Mouse (Mus musculus) forebrain, postnatal 0 days (tissue): ENCODE results near the gene Snip1. TPM values are rescaled to one million over a fixed set of nuclear protein-coding genes. Genes with fewer than 3 reads are reported as not detected.
A peak's percentile ranks its signal among the peaks of the same experiment; 100 is the strongest.

Experiments used
- ATAC-seq: fragments of 200-750 bp; cut with Nextera tagmentation; 2 replicates; pipeline ENCODE4 v1.8.0; 2017; ENCODE audit warnings: mild to moderate bottlenecking, moderate library complexity
- DNase-seq: peaks from one replicate; pipeline ENCODE4 v3.0.0-alpha.2; 2015
- H3K27ac ChIP-seq: fragments of 300-500 bp; sonication (generic); 2 replicates; pipeline ENCODE4 v1.5.1; 2014; ENCODE audit warnings: low read depth, mild to moderate bottlenecking, antibody characterized with exemption, low read length, moderate library complexity, mixed read lengths
- H3K27me3 ChIP-seq: fragments of 300-500 bp; sonication (generic); 2 replicates; pipeline ENCODE4 v1.6.1; 2014; ENCODE audit warnings: mild to moderate bottlenecking, low read length, mixed read lengths; ENCODE audit not compliant: insufficient read depth
- H3K36me3 ChIP-seq: fragments of 300-500 bp; sonication (generic); 2 replicates; pipeline ENCODE4 v1.6.1; 2014; ENCODE audit warnings: mild to moderate bottlenecking, moderate library complexity; ENCODE audit not compliant: insufficient read depth
- H3K4me1 ChIP-seq: fragments of 300-500 bp; sonication (generic); 2 replicates; pipeline ENCODE4 v1.6.1; 2014; ENCODE audit warnings: antibody characterized with exemption; ENCODE audit not compliant: insufficient read depth
- H3K4me2 ChIP-seq: fragments of 300-500 bp; sonication (generic); 2 replicates; pipeline ENCODE4 v1.6.1; 2014; ENCODE audit warnings: low read depth, mild to moderate bottlenecking, moderate library complexity
- H3K4me3 ChIP-seq: fragments of 300-500 bp; sonication (generic); 2 replicates; pipeline ENCODE4 v1.5.1; 2014; ENCODE audit warnings: low read depth, low read length, mixed read lengths
- H3K9ac ChIP-seq: fragments of 300-500 bp; sonication (generic); 2 replicates; pipeline ENCODE4 v1.6.1; 2014; ENCODE audit warnings: mild to moderate bottlenecking
- H3K9me3 ChIP-seq: fragments of 300-500 bp; sonication (generic); 2 replicates; pipeline ENCODE4 v1.6.1; 2016; ENCODE audit warnings: low read length
- CTCF ChIP-seq: sonication (generic); IDR thresholded peaks from 2 replicates; pipeline ENCODE4 v1.5.1; 2016; ENCODE audit warnings: antibody characterized with exemption, control low read depth, low read depth
- WGBS: fragments of 180-500 bp; shearing (Covaris S2); extraction: QIAGEN DNeasy Blood & Tissue Kit; methylation state at CpG from one replicate; pipeline ENCODE4 v1.1.7; 2014; 5-methylcytosine and 5-hydroxymethylcytosine counted together
- polyA plus RNA-seq: library from polyadenylated mRNA; unstranded; fragments of >200 nt; fragmentation: Nextera tagmentation; extraction: Ambion mirVana; gene quantifications from 2 replicates; pipeline ENCODE4 v1.2.1, GENCODE M21; 2015
- total RNA-seq: library from RNA; depleted of rRNA; stranded (reverse); fragments of >200 nt; gene quantifications from 2 replicates; pipeline ENCODE4 v1.2.3, GENCODE M21; 2014

Snip1 gene
- total and polyA plus RNA-seq, 2 experiments from 2014 or later, result 18.8 to 46.6 TPM

GRCm38 (mm10) chr4:125077700-125078099, 11.2 kb downstream of the Snip1 start:
- no peak for ATAC-seq
- H3K9me3 ChIP-seq, result no peaks in the 10 kb centered on the region

DNA sequence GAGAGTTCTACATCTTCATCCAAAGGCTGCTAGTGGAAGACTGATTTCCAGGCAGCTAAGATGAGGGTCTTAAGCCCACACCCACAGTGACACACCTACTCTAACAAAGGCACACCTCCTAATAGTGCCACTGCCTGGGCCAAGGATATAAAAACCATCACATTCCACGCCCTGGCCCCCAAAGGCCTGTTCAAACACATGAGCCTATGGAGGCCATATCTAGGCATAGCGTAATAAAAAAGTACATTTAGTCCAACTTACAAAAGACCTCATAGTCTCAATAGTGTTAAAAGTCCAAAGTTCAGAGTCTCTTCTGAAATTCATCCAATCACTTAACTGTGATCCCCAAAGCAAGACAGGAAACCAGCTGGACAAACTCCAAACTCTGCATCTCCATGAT, 12.2 kb downstream of the Snip1 start:
- Histone ChIP-seq H3K9me3 (no peaks in the 10 kb centered on the region), H3K4me2 (no peak overlapping the region), H3K4me1 (no peaks in the 10 kb centered on the region), H3K27ac (no peak overlapping the region), H3K4me3 (no peak overlapping the region), H3K36me3 (peaks cover 24% of the 10 kb centered on the region), H3K9ac (no peak overlapping the region), H3K27me3 (no peaks in the 10 kb centered on the region)
- WGBS, result 99% methylated on average over 2 of the region's 2 CpGs
- TF ChIP-seq CTCF, result no peak
- ATAC-seq (no peak), DNase-seq (no peak)

More at GRCm38 (mm10) chr4:125077700-125078099, 11.2 kb downstream of the Snip1 start:
- H3K4me1 ChIP-seq, result no peaks in the 10 kb centered on the region
- no peak overlapping the region for H3K27ac ChIP-seq
- DNase-seq, result no peak
- TF ChIP-seq CTCF, result no peak
- H3K4me2 ChIP-seq, result no peak overlapping the region
- no peaks in the 10 kb centered on the region for H3K27me3 ChIP-seq
- WGBS, result 88% methylated on average over 2 of the region's 2 CpGs
- H3K4me3 ChIP-seq, result no peak overlapping the region
- no peak overlapping the region for H3K9ac ChIP-seq
- H3K36me3 ChIP-seq, result peaks cover 34% of the 10 kb centered on the region

DNA sequence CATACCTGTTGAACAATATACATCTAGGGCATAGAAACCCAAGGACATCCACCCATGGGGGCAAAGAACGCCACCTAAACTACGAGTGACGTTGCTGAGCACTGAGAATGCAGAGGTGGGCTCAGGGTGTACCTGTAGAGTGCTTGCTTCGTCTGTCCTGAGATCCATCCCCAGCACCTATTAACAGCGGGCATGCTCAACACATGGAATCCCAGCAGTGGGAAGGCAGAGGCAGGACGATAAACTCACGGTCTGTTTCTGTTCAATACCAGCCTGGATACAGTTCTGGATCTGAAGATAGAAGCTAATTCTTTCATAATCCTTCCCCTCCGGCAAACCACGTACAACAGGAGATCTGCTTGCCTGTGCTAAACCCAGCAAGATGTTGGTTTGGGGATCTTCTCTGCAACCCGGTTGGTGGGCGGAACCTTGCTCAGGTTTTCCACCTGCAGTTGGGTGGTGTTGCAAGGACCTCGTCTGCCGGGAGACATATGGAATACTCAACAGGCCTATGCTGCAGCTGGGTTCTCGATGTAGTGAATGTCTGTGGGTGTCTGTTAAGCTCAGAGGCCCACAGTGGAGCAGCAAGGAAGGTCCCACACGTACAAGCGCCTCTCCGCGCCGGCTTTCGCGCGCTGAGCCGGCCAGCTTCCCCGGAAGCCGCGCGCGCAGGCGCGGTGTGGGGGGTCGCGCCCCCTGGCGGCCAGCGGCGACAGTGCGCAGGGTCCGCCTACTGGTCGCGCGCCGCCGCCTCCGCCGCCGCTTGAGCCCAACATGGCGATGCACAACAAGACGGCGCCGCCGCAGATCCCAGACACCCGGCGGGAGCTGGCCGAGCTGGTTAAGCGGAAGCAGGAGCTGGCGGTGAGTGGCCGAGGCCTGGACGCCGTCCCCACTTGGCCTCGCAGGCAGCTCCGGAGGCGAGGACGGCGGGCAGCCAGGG, 18.2 kb downstream of the Snip1 start, which contains the start of gene Meaf6:
Gene Meaf6 (plus strand): TSS at position 732 of the 943 bp plus-strand sequence.
- DNase-seq (peak; percentile 94), ATAC-seq (peak; percentile 94)
- H3K4me3 ChIP-seq, result peak within 1 kb of the TSS; percentile 100
- peak within 1 kb of the TSS; percentile 92 for H3K9ac ChIP-seq
- peak within 1 kb of the TSS; percentile 77 for H3K4me2 ChIP-seq
- TF ChIP-seq CTCF, result peak; percentile 88
- peak within 1 kb of the TSS; percentile 99 for H3K27ac ChIP-seq
- WGBS, result 1% methylated on average over 63 of the region's 63 CpGs
- H3K36me3 ChIP-seq, result peaks cover 28% of the 10 kb centered on the region
- no peaks in the 10 kb centered on the region for H3K9me3 ChIP-seq
- peaks cover 13% of the 10 kb centered on the region; the same call in 1 of the 2 replicates for H3K4me1 ChIP-seq
- H3K27me3 ChIP-seq, result no peaks in the 10 kb centered on the region

- 2% methylated on average over 44 of the region's 45 CpGs for WGBS
- ATAC-seq (peak; percentile 91), DNase-seq (peak; percentile 80)
- Histone ChIP-seq H3K4me3 (peak overlapping the region; percentile 100), H3K27ac (peak overlapping the region; percentile 99), H3K9ac (peak overlapping the region; percentile 92), H3K36me3 (peaks cover 35% of the 10 kb centered on the region), H3K4me2 (peak overlapping the region; percentile 77), H3K27me3 (no peaks in the 10 kb centered on the region), H3K9me3 (no peaks in the 10 kb centered on the region), H3K4me1 (peaks cover 13% of the 10 kb centered on the region; the same call in 1 of the 2 replicates)
- TF ChIP-seq CTCF, result no peak
These were observed 18.9 kb downstream of the Snip1 start for GRCm38 (mm10) chr4:125085346-125085841.

GRCm38 (mm10) chr4:125093031-125093430, 26.6 kb downstream of the Snip1 start:
- no peak overlapping the region for H3K27ac ChIP-seq
- TF ChIP-seq CTCF, result no peak
- ATAC-seq (no peak), DNase-seq (no peak)
- peaks cover 41% of the 10 kb centered on the region for H3K36me3 ChIP-seq
- no peaks in the 10 kb centered on the region for H3K9me3 ChIP-seq
- H3K4me3 ChIP-seq, result no peak overlapping the region
- no peaks in the 10 kb centered on the region for H3K4me1 ChIP-seq
- H3K27me3 ChIP-seq, result no peaks in the 10 kb centered on the region
- H3K9ac ChIP-seq, result no peak overlapping the region
- H3K4me2 ChIP-seq, result no peak overlapping the region
- WGBS, result 93% methylated on average over 5 of the region's 5 CpGs

GRCm38 (mm10) chr4:125096066-125096465, 29.6 kb downstream of the Snip1 start:
- no peak for TF ChIP-seq CTCF
- H3K9me3 ChIP-seq, result no peaks in the 10 kb centered on the region
- H3K4me1 ChIP-seq, result no peaks in the 10 kb centered on the region
- no peaks in the 10 kb centered on the region for H3K27me3 ChIP-seq
- no peak overlapping the region for H3K4me2 ChIP-seq
- H3K4me3 ChIP-seq, result no peak overlapping the region
- no peak overlapping the region for H3K9ac ChIP-seq
- DNase-seq (no peak), ATAC-seq (no peak)
- no peak overlapping the region for H3K27ac ChIP-seq
- 0 out of 2 replicates have a peak, but pooled peaks cover 13% of the 10 kb centered on the region for H3K36me3 ChIP-seq
- WGBS, result 94% methylated on average over 5 of the region's 5 CpGs

GRCm38 (mm10) chr4:125097412-125097811, 30.9 kb downstream of the Snip1 start:
- no peak for DNase-seq
- 84% methylated on average over 4 of the region's 4 CpGs for WGBS
- Histone ChIP-seq H3K27me3 (no peaks in the 10 kb centered on the region), H3K9me3 (no peaks in the 10 kb centered on the region), H3K4me3 (no peak overlapping the region), H3K9ac (no peak overlapping the region), H3K36me3 (peaks cover 11% of the 10 kb centered on the region; the same call in 1 of the 2 replicates), H3K4me2 (no peak overlapping the region), H3K27ac (no peak overlapping the region), H3K4me1 (no peaks in the 10 kb centered on the region)
- no peak for TF ChIP-seq CTCF
- no peak for ATAC-seq
